Mouse (Mus musculus): Measurements from ENCODE around the gene Tmod4.

Tmod4 gene

GRCm38 (mm10) chr3:95173256-95173949, 49.1 kb downstream of the Tmod4 start:
- DNase-seq (ENCODE audit: low spot score in 2 of 2) = no peak

GRCm38 (mm10) chr3:95174011-95174592, 49.8 kb downstream of the Tmod4 start:
- DNase-seq (ENCODE audit: low spot score in 2 of 2) = peak in 1 of 2 experiments; percentile 79

GRCm38 (mm10) chr3:95176500-95176899, 52.2 kb downstream of the Tmod4 start:
- DNase-seq (ENCODE audit: low spot score in 2 of 2) = no peak

GRCm38 (mm10) chr3:95177583-95177982, 53.3 kb downstream of the Tmod4 start:
- DNase-seq (ENCODE audit: low spot score in 2 of 2) = no peak

All from left cerebral cortex, adult 9 months (tissue).